Mouse (Mus musculus) cerebellum, adult 11 months (tissue): Measurements from ENCODE around the gene Stk40.
"Not testable (repeated sequence)": the region's sequence is repeated elsewhere in the genome, so short reads cannot be mapped to it uniquely, and the experiment has no call there.

Source experiments
- DNase-seq: peaks from one replicate; pipeline ENCODE4 v3.0.0; 2022

Gene Stk40

GRCm38 (mm10) chr4:126159455-126159854 is 55.7 kb downstream of the Stk40 start:
- no peak for DNase-seq

DNA sequence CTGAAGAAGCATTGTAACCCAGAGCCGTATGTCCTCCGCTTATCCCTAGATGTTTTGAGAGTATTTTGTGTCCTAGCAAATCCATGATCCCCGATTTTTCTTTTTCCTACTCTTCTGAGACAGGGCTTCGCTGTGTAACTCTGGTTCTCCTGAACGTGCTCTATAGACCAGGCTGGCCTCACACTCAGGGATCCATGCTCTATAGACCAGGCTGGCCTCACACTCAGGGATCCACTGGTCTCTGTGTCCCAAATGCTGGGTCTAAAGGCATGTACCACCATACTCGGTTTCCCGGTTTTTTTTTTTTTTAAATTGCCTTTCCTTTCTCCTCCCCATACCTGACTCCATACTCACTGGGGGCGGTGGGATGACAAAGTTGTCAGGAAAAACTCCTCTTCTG is 57.2 kb downstream of the Stk40 start:
- no peak for DNase-seq

DNA sequence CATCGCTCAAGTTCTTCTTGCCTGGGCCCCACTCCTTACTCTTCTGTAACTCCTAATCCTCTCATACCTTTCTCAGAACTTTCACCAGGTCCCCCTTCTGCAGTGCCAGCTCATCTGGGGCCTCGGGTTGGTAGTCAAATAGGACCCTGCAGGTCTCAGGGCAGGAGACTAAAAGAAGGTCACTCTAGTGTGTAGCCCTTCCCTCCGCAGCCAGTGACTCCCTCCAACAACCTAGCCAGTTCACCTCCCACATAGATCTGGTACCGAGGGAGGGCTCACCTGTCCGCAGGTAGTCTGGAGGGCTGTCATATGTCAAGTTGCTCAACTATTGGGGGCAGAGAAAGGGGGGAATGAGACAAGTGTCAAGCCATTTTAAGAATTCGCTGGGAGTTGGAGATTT is 57.7 kb downstream of the Stk40 start:
- DNase-seq: no peak

- no peak for DNase-seq
Measured at GRCm38 (mm10) chr4:126161986-126162385, 58.2 kb downstream of the Stk40 start.

- peak; percentile 69 for DNase-seq
Measured at GRCm38 (mm10) chr4:126162544-126163066, 58.8 kb downstream of the Stk40 start.

- DNase-seq: no peak
Measured at GRCm38 (mm10) chr4:126163067-126163659, 59.4 kb downstream of the Stk40 start, which contains the start of gene Sh3d21. Gene Sh3d21, minus strand, starts transcription at chr4:126163491.

DNA sequence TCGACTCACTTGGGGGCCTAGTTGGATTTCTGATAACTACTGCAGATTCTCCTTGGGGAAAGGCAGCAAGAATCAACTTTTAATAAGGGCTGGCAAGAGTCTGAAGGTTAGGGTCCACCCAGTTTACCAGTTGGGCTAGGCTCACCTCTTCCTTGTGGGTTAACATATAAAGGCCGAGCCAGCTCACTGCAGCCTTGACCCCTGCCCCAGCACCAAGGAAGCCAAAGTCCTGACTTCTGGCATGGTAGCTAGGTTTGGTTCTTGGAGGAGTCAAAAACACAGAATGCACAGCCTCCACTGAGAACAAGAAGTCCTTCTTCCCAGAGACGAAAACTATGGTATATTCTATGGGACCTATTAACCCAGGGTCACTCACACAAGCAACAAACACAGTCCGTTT is 59.9 kb downstream of the Stk40 start:
- no peak for DNase-seq

- DNase-seq: not testable (repeated sequence)
Measured at GRCm38 (mm10) chr4:126165092-126165491, 61.3 kb downstream of the Stk40 start.

DNA sequence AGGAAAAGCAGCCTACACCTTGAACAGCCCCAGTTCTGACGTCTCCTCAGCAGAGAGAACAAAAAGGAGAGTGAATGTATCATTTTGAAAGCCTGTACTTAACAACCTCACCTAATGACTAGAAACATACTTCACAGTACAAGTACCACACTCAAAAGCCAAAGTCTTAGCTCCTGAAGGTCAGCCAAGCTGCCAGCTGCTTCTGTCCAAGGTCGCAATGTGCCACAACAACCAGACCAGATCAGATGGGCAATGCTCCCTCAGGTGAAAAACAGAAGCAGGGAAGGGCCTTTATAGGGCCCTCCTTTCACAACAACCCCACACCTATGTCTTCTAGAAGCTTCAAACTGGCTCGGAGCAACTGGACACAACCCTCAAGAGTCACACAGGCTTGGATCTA is 62.3 kb downstream of the Stk40 start:
- DNase-seq: no peak

GRCm38 (mm10) chr4:126168851-126169250 is 65.1 kb downstream of the Stk40 start:
- no peak for DNase-seq

DNA sequence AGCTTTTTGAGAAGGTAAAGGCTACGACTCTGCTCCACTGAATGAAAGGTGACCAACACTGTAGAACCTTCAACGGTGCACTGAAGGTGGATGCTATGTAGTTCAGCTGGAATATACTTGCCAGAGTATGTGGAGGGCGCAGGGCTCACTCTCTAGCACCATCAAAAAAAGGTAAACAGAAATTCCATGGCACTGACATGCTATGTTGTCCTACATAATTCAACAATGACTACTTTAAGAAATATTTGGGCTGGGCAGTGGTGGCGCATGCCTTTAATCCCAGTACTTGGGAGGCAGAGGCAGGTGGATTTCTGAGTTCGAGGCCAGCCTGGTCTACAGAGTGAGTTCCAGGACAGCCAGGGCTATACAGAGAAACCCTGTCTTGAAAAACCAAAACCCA is 67.0 kb downstream of the Stk40 start:
- not testable (repeated sequence) for DNase-seq

- no peak for DNase-seq
Measured at GRCm38 (mm10) chr4:126173800-126174199, 70.0 kb downstream of the Stk40 start.

GRCm38 (mm10) chr4:126175980-126176379 is 72.2 kb downstream of the Stk40 start:
- DNase-seq: not testable (repeated sequence)

- peak; percentile 39 for DNase-seq
Measured at GRCm38 (mm10) chr4:126181170-126181957, 77.6 kb downstream of the Stk40 start.

DNA sequence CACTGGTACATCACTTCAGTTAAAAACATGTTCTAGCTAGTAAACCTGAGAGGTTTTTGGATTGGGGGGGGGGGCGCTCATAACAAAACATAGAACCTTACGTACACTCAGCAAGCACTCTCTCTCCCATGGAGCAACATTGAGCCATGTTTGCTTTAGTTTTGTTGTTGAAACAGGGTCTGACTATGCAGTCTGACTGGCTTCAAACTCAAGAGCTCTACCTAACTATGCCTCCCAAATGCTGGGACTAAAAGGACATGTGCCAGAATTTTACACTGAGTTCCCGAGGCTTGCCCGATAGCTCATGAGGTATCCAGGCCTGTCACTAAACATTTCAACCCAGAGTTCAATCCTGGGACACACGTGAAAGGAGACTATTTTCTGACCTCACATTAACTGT is 79.3 kb downstream of the Stk40 start:
- DNase-seq: no peak

DNA sequence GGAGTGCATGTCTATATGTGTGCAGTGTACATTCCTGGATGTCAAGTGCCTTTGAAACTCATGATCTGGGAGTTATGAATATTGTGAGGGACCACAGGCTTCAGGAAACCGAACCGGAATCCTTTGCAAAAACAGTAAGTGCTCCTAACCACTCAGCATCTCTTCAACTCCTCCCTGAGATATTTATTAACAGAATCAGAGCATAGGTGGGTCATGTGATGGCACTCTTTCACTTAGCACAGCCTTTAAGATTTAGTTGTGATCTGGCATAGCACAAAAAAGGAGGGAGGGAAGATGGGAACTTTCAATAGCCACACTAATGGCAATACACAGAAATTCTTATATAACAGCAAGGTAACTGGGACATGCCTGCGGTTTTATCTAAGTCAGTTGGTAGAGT is 83.3 kb downstream of the Stk40 start:
- no peak for DNase-seq
